Mouse (Mus musculus): ENCODE results near the gene Gif.

- no peak for TF ChIP-seq CTCF (IDR thresholded peaks at IDR 0.05)
- no peak for TF ChIP-seq EP300 (IDR thresholded peaks at IDR 0.05)
These were observed 23.5 kb upstream of the Gif start for GRCm38 (mm10) chr19:11723870-11724269.
